Mouse (Mus musculus) limb, embryonic 12.5 days (tissue): Measurements from ENCODE around the gene Apon. TPM values are rescaled to one million over a fixed set of nuclear protein-coding genes. Genes with fewer than 3 reads are reported as not detected.
"Not testable (repeated sequence)": the region's sequence is repeated elsewhere in the genome, so short reads cannot be mapped to it uniquely, and the experiment has no call there.

Experiments used
- ATAC-seq: fragments of 200-750 bp; cut with Nextera tagmentation; 2 replicates; pipeline ENCODE4 v1.8.0; 2017; ENCODE audit warnings: low read depth, moderate TSS enrichment; ENCODE audit not compliant: insufficient number of reproducible peaks, insufficient read depth, low FRiP score, low TSS enrichment
- H3K27ac ChIP-seq: fragments of 300-500 bp; sonication (generic); 2 replicates; pipeline ENCODE4 v1.5.1; 2016; ENCODE audit warnings: mild to moderate bottlenecking, moderate library complexity
- H3K27me3 ChIP-seq: fragments of 300-500 bp; sonication (generic); 2 replicates; pipeline ENCODE4 v1.6.1; 2016; ENCODE audit warnings: mild to moderate bottlenecking, moderate library complexity
- H3K36me3 ChIP-seq: fragments of 300-500 bp; sonication (generic); 2 replicates; pipeline ENCODE4 v1.6.1; 2016; ENCODE audit warnings: mild to moderate bottlenecking, moderate library complexity
- H3K4me1 ChIP-seq: fragments of 300-500 bp; sonication (generic); replicated peaks from 2 replicates; pipeline ENCODE4 v1.6.1; 2016
- H3K4me2 ChIP-seq: fragments of 300-500 bp; sonication (generic); 2 replicates; pipeline ENCODE4 v1.6.1; 2016; ENCODE audit warnings: mild to moderate bottlenecking, moderate library complexity
- H3K4me3 ChIP-seq: fragments of 300-500 bp; sonication (generic); replicated peaks from 2 replicates; pipeline ENCODE4 v1.5.1; 2016; ENCODE audit warnings: mild to moderate bottlenecking
- H3K9ac ChIP-seq: fragments of 300-500 bp; sonication (generic); replicated peaks from 2 replicates; pipeline ENCODE4 v1.6.1; 2016; ENCODE audit warnings: mild to moderate bottlenecking, moderate library complexity
- H3K9me3 ChIP-seq: fragments of 300-500 bp; sonication (generic); 2 replicates; pipeline ENCODE4 v1.6.1; 2016; ENCODE audit warnings: mild to moderate bottlenecking, moderate library complexity
- WGBS: fragments of 180-500 bp; shearing (Covaris S2); methylation state at CpG from one replicate; pipeline ENCODE4 v1.1.7; 2016; 5-methylcytosine and 5-hydroxymethylcytosine counted together
- polyA plus RNA-seq: library from polyadenylated mRNA; unstranded; fragments of >200 nt; fragmentation: Nextera tagmentation; extraction: Ambion mirVana; gene quantifications from 2 replicates; pipeline ENCODE4 v1.2.1, GENCODE M21; 2016

Apon gene
- polyA plus RNA-seq, 1 experiment from 2014 or later = 0.68 TPM

- peaks cover 76% of the 10 kb centered on the region for H3K36me3 ChIP-seq
- H3K27ac ChIP-seq = no peak overlapping the region
- no peaks in the 10 kb centered on the region for H3K4me1 ChIP-seq
- H3K27me3 ChIP-seq = no peaks in the 10 kb centered on the region
- H3K4me3 ChIP-seq = no peak overlapping the region
- no peaks in the 10 kb centered on the region for H3K9me3 ChIP-seq
- WGBS = 86% methylated on average over 6 of the region's 6 CpGs
- ATAC-seq = no peak
- H3K4me2 ChIP-seq = no peak overlapping the region
- H3K9ac ChIP-seq = no peak overlapping the region
Measured at GRCm38 (mm10) chr10:128280943-128281342, 27.0 kb downstream of the Apon start.

GRCm38 (mm10) chr10:128281682-128282081 is 27.8 kb downstream of the Apon start:
- H3K9me3 ChIP-seq = no peaks in the 10 kb centered on the region
- no peak overlapping the region for H3K9ac ChIP-seq
- H3K4me2 ChIP-seq = no peak overlapping the region
- peaks cover 80% of the 10 kb centered on the region for H3K36me3 ChIP-seq
- H3K27me3 ChIP-seq = no peaks in the 10 kb centered on the region
- no peak for ATAC-seq
- 91% methylated on average over 14 of the region's 14 CpGs for WGBS
- no peaks in the 10 kb centered on the region for H3K4me1 ChIP-seq
- no peak overlapping the region for H3K4me3 ChIP-seq
- no peak overlapping the region for H3K27ac ChIP-seq

GRCm38 (mm10) chr10:128282886-128283450 is 29.1 kb downstream of the Apon start:
- no peak overlapping the region for H3K4me2 ChIP-seq
- H3K36me3 ChIP-seq = peaks cover 81% of the 10 kb centered on the region
- no peaks in the 10 kb centered on the region for H3K9me3 ChIP-seq
- H3K4me1 ChIP-seq = no peaks in the 10 kb centered on the region
- H3K27me3 ChIP-seq = no peaks in the 10 kb centered on the region
- H3K9ac ChIP-seq = no peak overlapping the region
- no peak overlapping the region for H3K27ac ChIP-seq
- 88% methylated on average over 20 of the region's 20 CpGs for WGBS
- H3K4me3 ChIP-seq = no peak overlapping the region
- ATAC-seq = no peak

- Histone ChIP-seq H3K4me3 (no peak overlapping the region), H3K4me1 (no peaks in the 10 kb centered on the region), H3K36me3 (peaks cover 85% of the 10 kb centered on the region), H3K27me3 (no peaks in the 10 kb centered on the region), H3K9me3 (no peaks in the 10 kb centered on the region), H3K4me2 (no peak overlapping the region), H3K9ac (no peak overlapping the region), H3K27ac (no peak overlapping the region)
- ATAC-seq = peak; percentile 23; the same call in 1 of the 2 replicates
- WGBS = 66% methylated on average over 31 of the region's 31 CpGs
Measured at GRCm38 (mm10) chr10:128283604-128284579, 30.0 kb downstream of the Apon start.

- peaks cover 56% of the 10 kb centered on the region for H3K36me3 ChIP-seq
- H3K9ac ChIP-seq, H3K4me2 ChIP-seq, H3K27ac ChIP-seq, H3K27me3 ChIP-seq, H3K4me1 ChIP-seq, H3K9me3 ChIP-seq, H3K4me3 ChIP-seq, ATAC-seq: not testable (repeated sequence)
- 68% methylated on average over 1 of the region's 1 CpGs for WGBS
Measured at GRCm38 (mm10) chr10:128290594-128290993, 36.7 kb downstream of the Apon start.

GRCm38 (mm10) chr10:128296370-128297090 is 42.6 kb downstream of the Apon start:
- no peak overlapping the region for H3K4me2 ChIP-seq
- no peak overlapping the region for H3K9ac ChIP-seq
- peaks cover 16% of the 10 kb centered on the region; the same call in 1 of the 2 replicates for H3K36me3 ChIP-seq
- H3K27me3 ChIP-seq = no peaks in the 10 kb centered on the region
- no peaks in the 10 kb centered on the region for H3K9me3 ChIP-seq
- no peak overlapping the region for H3K27ac ChIP-seq
- no peak for ATAC-seq
- H3K4me3 ChIP-seq = no peak overlapping the region
- WGBS = 76% methylated on average over 13 of the region's 13 CpGs
- H3K4me1 ChIP-seq = 0 out of 2 replicates have a peak, but pooled peaks cover 5% of the 10 kb centered on the region

GRCm38 (mm10) chr10:128297221-128297620 is 43.3 kb downstream of the Apon start:
- H3K4me3 ChIP-seq = no peak overlapping the region
- H3K9ac ChIP-seq = no peak overlapping the region
- WGBS = 72% methylated on average over 4 of the region's 4 CpGs
- no peaks in the 10 kb centered on the region for H3K9me3 ChIP-seq
- ATAC-seq = no peak
- H3K36me3 ChIP-seq = peaks cover 9% of the 10 kb centered on the region; the same call in 1 of the 2 replicates
- peaks cover 7% of the 10 kb centered on the region for H3K4me1 ChIP-seq
- H3K27me3 ChIP-seq = no peaks in the 10 kb centered on the region
- peak overlapping the region; percentile 60; the same call in 1 of the 2 replicates for H3K27ac ChIP-seq
- no peak overlapping the region for H3K4me2 ChIP-seq

- no peak overlapping the region for H3K9ac ChIP-seq
- ATAC-seq = no peak
- no peaks in the 10 kb centered on the region for H3K27me3 ChIP-seq
- H3K4me1 ChIP-seq = peaks cover 11% of the 10 kb centered on the region
- H3K4me3 ChIP-seq = no peak overlapping the region
- H3K27ac ChIP-seq = peak overlapping the region; percentile 60; the same call in 1 of the 2 replicates
- H3K36me3 ChIP-seq = peaks cover 5% of the 10 kb centered on the region; the same call in 1 of the 2 replicates
- WGBS = 71% methylated on average over 11 of the region's 11 CpGs
- no peaks in the 10 kb centered on the region for H3K9me3 ChIP-seq
- H3K4me2 ChIP-seq = no peak overlapping the region
Measured at GRCm38 (mm10) chr10:128297622-128298021, 43.7 kb downstream of the Apon start.

- Histone ChIP-seq H3K36me3 (no peaks in the 10 kb centered on the region), H3K9me3 (no peaks in the 10 kb centered on the region), H3K27ac (peak overlapping the region; percentile 60; the same call in 1 of the 2 replicates), H3K27me3 (no peaks in the 10 kb centered on the region), H3K4me2 (no peak overlapping the region), H3K9ac (no peak overlapping the region), H3K4me1 (peaks cover 11% of the 10 kb centered on the region), H3K4me3 (no peak overlapping the region)
- ATAC-seq = no peak
- WGBS = 80% methylated on average over 6 of the region's 6 CpGs
Measured at GRCm38 (mm10) chr10:128298243-128298642, 44.3 kb downstream of the Apon start.

- H3K36me3 ChIP-seq = no peaks in the 10 kb centered on the region
- WGBS = 82% methylated on average over 11 of the region's 11 CpGs
- H3K9ac ChIP-seq = no peak within 1 kb of the TSS
- no peak within 1 kb of the TSS for H3K4me3 ChIP-seq
- no peak for ATAC-seq
- no peaks in the 10 kb centered on the region for H3K27me3 ChIP-seq
- H3K27ac ChIP-seq = peak within 1 kb of the TSS; percentile 60; the same call in 1 of the 2 replicates
- peaks cover 11% of the 10 kb centered on the region for H3K4me1 ChIP-seq
- no peaks in the 10 kb centered on the region for H3K9me3 ChIP-seq
- no peak within 1 kb of the TSS for H3K4me2 ChIP-seq
Measured at GRCm38 (mm10) chr10:128298702-128299171, 44.8 kb downstream of the Apon start, which contains the start of gene Il23a. TSS of gene Il23a (minus strand) at chr10:128298752.
